Mouse (Mus musculus): ENCODE data around the gene Aldh3b2.
A peak's percentile ranks its signal among the peaks of the same experiment; 100 is the strongest.

Aldh3b2 gene

GRCm38 (mm10) chr19:3972229-3972628 is at the start of gene Aldh3b2:
Gene Aldh3b2 (plus strand): TSS chr19:3972328.
- DNase-seq (ENCODE audit: low read depth in 2 of 2, low spot score in 2 of 2), result no peak

GRCm38 (mm10) chr19:3922661-3923371 is 49.3 kb upstream of the Aldh3b2 start:
- DNase-seq (ENCODE audit: low read depth in 2 of 2, low spot score in 2 of 2), result no peak

GRCm38 (mm10) chr19:3923586-3923985 is 48.5 kb upstream of the Aldh3b2 start:
- no peak for DNase-seq (ENCODE audit: low read depth in 2 of 2, low spot score in 2 of 2)

- no peak for DNase-seq (ENCODE audit: low read depth in 2 of 2, low spot score in 2 of 2)
These were observed 47.9 kb upstream of the Aldh3b2 start for GRCm38 (mm10) chr19:3924190-3924589.

DNA sequence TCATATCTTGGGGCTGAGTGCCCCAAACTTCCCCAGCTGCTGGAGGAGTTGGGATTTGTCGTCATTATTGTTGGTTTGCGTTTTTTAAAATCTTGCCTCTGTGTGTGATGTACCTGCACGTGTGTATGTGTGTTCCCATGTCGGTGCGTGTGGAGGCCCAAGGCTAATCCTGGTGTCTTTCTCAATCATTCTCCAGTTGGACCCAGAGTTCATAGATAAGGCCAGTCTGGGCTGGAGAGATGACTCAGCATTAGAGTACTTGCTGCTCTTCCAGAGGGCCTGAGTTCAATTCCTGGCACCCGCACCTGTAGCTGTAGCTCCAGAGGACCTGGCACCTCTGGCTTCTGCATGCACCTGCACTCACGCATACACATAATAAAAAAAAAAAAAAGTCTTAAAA is 47.3 kb upstream of the Aldh3b2 start:
- DNase-seq (ENCODE audit: low read depth in 2 of 2, low spot score in 2 of 2), result no peak

DNA sequence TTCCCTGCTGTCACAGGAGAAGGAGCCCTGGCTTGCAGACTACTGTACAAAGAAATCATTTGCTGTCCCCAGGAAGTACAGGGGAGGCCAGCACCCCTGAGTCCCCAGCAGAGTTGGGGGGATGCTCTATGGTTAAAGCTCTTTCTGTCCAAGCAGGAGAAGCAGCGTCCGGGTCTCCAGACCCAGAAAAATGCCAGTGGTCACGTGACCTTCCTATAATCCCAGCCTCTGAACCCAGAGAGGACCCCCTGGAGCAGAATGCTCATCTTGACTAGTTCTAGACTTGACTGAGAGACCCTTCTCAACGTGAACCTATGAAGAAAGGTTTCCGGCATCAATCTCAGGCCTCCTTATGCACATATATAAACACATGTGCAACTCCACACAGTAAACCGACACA is 46.3 kb upstream of the Aldh3b2 start:
- no peak for DNase-seq (ENCODE audit: low read depth in 2 of 2, low spot score in 2 of 2)

- no peak for DNase-seq (ENCODE audit: low read depth in 2 of 2, low spot score in 2 of 2)
These were observed 45.8 kb upstream of the Aldh3b2 start for GRCm38 (mm10) chr19:3926279-3926678.

DNA sequence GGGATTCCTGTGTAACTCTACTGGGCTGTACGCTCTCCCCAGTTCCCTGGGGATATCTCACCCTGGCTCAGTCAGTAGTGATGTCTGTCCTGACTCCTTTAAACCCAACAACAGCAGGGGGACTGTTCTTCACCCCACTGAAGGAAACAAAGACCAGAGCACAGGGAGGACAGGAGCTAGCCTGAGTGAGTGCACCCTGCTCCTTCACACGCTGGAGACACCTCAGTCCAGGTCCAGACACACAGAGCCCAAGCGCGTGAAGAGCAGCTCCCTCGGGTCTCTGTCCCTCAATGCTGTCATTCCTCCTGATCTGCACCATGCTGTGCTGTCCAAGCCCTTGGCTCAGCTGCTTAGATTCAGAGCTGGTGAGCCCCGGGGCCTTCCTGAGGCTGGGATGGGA is 45.4 kb upstream of the Aldh3b2 start:
- DNase-seq (ENCODE audit: low read depth in 2 of 2, low spot score in 2 of 2), result no peak

DNA sequence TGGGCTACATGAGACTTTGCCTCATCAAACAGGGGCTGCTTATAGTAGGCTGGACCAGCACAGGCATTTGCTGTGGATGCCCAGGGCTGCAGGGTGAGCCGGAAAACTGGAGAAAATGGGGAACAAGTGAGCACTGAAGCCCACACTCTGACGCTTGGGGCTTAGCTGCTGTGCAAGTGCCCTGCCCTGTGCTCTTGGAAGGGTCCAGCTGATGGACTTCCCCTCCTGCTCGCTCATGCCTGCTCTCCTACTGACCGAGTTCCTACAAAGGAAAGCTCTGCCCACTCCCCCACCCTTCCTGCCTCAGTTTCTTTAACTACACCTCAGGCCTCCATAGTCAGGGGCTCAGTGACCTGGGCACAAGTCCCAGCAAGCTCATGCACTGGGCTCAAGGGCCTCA is 44.1 kb upstream of the Aldh3b2 start:
- no peak for DNase-seq (ENCODE audit: low read depth in 2 of 2, low spot score in 2 of 2)

DNA sequence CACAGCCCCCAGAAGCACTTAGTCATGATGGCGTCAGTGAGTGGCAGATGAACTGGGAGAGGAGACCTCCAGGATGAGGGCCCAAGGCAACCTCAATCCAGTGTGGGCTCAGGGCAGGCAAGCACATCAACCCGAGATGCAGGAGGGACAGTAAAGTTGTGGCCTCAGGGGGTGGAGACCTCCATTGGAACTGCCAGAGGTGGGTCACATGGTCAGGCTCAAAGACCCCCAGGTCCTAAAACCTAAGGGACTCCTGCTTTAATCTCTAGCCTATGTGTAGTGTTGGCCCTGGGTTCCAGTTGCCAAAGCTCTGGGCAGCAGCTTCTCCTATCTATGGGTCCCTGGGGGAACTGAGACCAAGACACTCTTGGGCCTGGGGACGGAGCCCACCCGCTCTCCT is 43.3 kb upstream of the Aldh3b2 start:
- no peak for DNase-seq (ENCODE audit: low read depth in 2 of 2, low spot score in 2 of 2)

DNA sequence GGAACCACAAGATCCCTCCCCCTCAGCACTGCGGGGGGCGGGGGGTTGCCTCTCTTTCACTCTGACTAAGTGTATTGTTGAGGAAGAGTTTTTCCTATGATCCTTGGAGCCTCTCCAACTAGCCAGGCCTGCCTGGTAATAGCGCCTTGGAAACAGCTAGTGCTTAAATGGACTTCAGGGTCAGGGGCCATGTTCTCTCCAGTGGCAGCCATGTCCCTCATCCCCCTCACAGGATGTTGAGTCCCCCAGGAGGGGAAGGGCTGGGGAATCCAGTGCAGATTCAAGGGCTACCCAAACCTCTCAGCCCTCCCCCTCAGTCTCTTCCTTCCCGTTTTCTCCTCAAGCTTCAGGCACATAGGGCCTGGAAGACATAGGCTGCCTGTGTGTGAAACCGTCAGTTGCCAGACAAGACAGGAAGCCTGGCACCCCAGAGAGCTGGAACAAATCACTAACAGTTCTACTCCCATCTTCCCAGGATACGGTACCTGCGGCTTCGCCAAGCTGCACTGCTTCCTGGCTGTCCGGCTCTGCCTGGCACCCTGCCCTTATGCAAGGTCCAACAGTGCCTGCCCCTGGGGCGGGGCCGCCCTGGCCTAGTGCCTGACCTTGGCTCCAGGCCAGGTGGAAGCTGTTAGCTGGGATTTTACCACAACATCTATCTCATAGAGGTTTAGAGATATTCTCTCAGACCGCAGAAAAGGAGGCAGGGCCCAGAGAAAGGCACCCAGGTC is 42.8 kb upstream of the Aldh3b2 start, which contains the start of gene Aldh3b1:
Gene Aldh3b1 (minus strand): TSS at position 598 of the 731 bp plus-strand sequence.
- no peak for DNase-seq (ENCODE audit: low read depth in 2 of 2, low spot score in 2 of 2)

- no peak for DNase-seq (ENCODE audit: low read depth in 2 of 2, low spot score in 2 of 2)
These were observed 41.7 kb upstream of the Aldh3b2 start for GRCm38 (mm10) chr19:3930262-3931057.

DNA sequence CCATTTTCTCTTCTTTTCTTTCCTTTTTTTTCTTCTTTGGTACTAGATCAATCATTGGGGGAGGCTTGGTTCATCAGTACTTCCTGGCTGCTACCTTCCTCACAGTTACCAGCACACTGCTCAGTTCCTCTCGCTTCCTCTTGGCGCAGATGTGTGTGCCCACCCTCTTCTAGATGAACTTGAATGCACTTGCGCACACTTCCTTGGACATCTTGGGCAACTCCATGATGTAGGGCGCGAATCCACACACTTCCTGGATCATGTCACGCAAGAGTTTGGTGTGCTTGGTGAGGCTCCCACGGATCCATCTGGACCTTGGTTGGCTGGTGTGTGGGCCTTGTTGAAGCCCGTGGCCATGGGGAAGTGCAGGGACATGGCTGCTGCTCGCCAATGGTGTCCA is 40.4 kb upstream of the Aldh3b2 start:
- no peak for DNase-seq (ENCODE audit: low read depth in 2 of 2, low spot score in 2 of 2)

DNA sequence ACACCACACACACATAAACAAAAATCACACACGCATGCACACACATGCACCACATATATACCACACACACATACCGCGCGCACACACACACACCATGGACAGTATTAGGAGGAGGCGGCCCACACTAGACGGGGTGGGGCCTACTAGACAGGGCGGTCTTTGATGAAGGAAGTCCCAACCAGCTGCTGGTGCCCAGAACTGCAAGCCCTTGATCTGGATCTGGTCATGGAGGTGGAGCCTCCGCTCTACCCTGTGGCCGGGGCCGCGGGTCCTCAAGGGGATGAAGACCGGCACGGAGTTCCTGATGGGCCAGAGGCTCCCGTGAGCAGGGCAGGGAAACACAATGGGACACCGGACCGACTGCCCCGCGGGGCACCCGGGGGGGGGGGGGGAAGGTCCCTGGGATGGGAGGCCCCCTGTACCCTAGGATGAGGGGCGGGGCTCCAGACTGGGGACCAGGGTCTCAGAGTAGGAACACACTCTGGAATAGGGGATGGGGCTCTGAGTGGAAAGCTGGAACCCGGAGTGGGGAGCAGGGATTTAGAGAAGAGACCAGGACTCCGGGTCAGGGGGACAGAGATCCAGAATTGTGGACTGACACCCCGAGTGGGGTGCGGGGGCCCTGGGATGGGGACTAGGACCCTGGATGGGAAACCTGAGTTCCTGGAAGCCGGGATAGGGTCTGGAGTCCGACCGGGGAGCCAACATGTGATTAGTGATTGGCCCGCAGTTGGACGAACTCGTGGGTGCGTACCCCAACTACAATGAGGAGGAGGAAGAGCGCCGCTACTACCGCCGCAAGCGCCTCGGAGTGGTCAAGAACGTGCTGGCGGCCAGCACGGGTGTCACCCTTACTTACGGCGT is 36.9 kb upstream of the Aldh3b2 start, which contains the start of gene Unc93b1:
Gene Unc93b1 (plus strand): TSS at position 155 of the 864 bp plus-strand sequence.
- peak in 1 of 2 experiments; percentile 46 for DNase-seq (ENCODE audit: low read depth in 2 of 2, low spot score in 2 of 2)

- DNase-seq (ENCODE audit: low read depth in 2 of 2, low spot score in 2 of 2), result peak in 1 of 2 experiments; percentile 32
These were observed 36.0 kb upstream of the Aldh3b2 start for GRCm38 (mm10) chr19:3935896-3936850.

- DNase-seq (ENCODE audit: low read depth in 2 of 2, low spot score in 2 of 2), result no peak
These were observed 29.8 kb upstream of the Aldh3b2 start for GRCm38 (mm10) chr19:3942315-3942714.

- DNase-seq (ENCODE audit: low read depth in 2 of 2, low spot score in 2 of 2), result peak in 1 of 2 experiments; percentile 18
These were observed 29.0 kb upstream of the Aldh3b2 start for GRCm38 (mm10) chr19:3942986-3943735.

DNA sequence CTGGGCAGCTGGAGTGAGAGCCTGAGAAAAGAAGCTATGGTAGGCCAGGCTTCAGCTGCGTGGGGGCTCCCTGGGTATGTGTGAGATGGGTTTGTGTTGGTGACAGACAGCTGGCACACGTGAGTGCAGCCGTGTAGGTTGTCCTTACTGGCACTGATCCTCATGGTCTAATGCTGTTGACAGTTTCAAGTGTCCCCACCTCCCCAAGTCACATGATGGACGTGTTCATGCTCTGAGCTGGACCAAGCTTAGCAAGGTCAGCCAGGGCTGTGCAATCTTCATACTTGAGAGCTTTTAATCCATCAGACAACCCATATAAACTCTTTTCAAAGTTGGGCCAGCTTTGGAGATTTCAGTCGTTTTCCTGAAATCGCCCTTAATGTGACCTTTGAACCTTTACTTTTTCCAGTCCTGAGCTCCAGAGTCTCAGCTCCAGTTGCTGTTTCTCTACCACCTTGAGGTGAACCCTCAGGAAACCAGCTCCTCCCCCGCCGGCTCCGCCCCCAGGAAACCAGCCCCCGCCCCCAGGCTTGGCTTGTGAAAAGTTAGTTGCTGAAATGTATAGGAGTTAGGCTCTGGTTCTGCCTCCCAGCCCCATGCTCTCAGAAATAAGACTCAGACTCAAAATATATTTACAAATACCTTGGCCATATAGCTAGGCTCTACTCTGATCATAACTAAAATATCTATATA is 26.1 kb upstream of the Aldh3b2 start:
- DNase-seq (ENCODE audit: low read depth in 2 of 2, low spot score in 2 of 2), result peak in 1 of 2 experiments; percentile 54
